Mouse (Mus musculus): Measurements from ENCODE around the gene B9d2. TPM values are rescaled to one million over a fixed set of nuclear protein-coding genes. Genes with fewer than 3 reads are reported as not detected.
"Not testable (repeated sequence)": the region's sequence is repeated elsewhere in the genome, so short reads cannot be mapped to it uniquely, and the experiment has no call there.

Gene B9d2
- total RNA-seq, 2 experiments from 2014 or later = 34.5 to 36.3 TPM

DNA sequence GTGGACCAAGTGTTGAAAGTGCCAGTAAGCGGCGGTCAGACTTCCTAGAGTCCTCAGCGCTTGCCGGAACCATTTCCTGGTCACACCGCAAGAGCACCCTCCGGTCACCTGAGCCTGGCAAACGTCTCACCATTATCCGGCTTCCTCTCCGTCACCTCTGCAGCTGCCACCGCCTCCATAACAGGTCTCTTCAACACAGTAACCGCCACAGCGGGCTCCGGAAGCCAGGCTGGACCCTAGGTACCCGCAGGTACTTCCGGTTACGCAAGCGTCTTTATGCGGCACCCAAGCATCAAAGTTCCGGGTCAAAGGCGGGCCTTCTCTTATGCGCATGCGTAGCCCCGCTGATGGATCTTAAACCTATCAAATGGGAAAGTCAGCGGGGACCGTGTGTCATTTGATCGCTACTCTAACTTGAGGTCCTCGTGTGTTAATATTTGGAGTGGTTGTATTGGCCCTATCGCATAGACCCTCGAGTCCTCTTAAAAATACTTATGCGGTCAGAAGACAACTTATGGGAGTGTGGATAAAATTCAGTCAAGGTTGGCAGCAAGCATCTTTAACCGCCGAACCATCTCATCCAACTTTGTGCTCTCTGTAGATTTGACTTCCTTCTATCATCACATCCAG is 38.3 kb downstream of the B9d2 start, which contains the start of gene Ccdc97:
Ccdc97 (minus strand) TSS at position 301 of the 630 bp plus-strand sequence.
- peak; percentile 93 to 94 for DNase-seq (ENCODE audit: extremely low spot score in 1 of 2, low spot score in 2 of 2)
- intact Hi-C loops (cut with DNase I) = no loop called here

DNA sequence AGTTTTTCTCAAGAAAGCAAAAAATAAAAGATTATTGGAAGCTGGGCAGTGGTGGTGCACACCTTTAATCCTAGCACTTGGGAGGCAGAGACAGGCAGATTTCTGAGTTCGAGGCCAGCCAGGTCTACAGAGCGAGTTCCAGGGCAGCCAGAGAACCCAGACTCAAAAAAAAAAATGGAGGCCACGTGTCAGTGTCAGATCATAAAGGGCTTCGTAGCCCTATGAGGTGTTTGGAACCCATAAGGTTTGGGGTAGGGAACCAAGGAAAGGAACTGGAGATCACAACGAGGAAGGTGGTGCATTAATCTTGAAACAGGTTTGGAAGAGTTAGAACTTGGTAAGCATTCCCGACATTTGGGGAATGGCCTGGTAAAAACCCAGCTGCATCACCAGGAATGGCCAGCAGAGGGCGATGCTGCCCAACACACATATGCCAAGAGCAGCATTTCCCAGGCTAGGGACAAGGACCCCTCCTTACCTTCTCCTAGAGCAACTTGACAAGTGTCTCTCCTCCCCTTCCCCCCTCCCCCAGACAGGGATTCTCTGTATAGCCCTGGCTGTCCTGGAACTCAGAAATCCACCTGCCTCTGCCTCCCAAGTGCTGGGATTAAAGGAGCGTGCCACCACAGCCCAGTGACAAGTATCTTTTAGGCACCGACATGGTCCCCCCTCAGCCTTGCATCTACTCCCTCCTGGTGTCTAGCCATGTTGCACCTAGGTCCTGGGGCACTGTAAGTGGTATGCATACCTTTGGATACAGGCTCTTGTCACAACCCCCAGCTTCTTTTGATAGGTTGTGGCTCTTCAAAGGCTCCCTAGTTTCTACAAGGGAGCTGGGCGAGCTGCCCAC is 39.4 kb downstream of the B9d2 start:
- intact Hi-C loops (cut with DNase I) = no loop called here
- DNase-seq (ENCODE audit: extremely low spot score in 1 of 2, low spot score in 2 of 2) = peak; percentile 59 to 77

DNA sequence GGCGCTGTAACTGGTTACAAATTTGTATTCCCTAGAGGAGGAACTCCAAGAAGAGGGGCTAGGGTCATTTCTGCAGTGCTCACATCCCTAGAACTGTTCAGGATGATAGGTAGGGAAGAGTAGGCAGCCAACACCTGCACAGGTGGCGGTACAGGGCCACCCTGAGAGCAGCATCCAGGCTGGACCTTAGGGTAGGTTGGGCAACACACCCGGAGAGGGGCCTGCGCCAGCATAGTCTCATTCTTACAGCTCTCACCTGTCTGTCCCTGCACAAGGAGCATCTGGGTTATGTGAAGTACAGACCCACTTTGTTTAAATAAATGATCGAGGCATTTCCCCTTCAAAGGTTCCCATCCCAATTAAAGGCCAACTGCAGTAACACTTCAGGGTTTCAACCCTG is 40.2 kb downstream of the B9d2 start:
- intact Hi-C loops (cut with DNase I) = no loop called here
- no peak for DNase-seq (ENCODE audit: extremely low spot score in 1 of 2, low spot score in 2 of 2)

- DNase-seq (ENCODE audit: extremely low spot score in 1 of 2, low spot score in 2 of 2); intact Hi-C loops (cut with DNase I): not testable (repeated sequence)
These were observed 41.2 kb downstream of the B9d2 start for GRCm38 (mm10) chr7:25721776-25722175.

DNA sequence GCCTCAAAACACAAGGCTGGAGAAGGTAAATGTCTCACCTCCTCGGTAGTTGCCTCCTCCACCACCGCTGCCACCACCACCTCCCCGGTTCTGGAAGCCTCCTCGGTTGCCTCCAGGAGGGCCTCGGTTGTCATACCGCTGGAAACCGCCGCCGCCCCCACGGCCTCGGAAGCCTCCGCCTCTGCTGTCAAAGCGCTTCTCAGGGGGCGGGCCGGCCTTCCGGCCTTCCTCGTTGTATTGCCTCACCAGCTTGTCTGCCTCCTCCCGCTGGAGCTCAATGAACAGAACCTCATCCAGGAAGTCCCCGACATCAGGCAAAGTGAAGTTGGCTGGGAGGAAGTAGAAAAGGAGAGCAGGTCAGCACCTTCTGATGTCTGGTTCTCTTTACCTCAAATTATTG is 45.3 kb downstream of the B9d2 start:
- DNase-seq (ENCODE audit: extremely low spot score in 1 of 2, low spot score in 2 of 2) = peak in 1 of 2 experiments; percentile 50
- intact Hi-C loops (cut with DNase I) = no loop called here

DNA sequence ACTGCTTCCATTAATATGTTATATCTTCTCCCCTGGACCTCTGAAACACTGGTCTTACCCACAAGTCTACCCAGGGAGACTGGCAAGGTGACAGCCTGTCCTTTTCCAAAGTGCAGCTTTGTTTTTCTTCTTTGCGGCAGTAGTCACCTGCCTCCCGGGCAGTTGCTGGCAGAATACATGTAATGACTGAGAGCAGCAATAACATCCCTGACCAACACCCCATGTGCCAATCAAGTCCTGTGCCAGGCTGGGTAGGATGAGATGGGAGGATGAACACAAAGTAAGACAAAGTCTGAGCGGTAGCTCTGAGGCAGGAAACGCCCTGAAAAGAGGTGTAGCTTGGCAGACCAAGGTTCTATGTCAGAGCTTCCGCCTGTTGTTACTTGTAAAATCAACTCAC is 47.2 kb downstream of the B9d2 start:
- intact Hi-C loops (cut with DNase I) = no loop called here
- no peak for DNase-seq (ENCODE audit: extremely low spot score in 1 of 2, low spot score in 2 of 2)

- intact Hi-C loops (cut with DNase I) = no loop called here
- no peak for DNase-seq (ENCODE audit: extremely low spot score in 1 of 2, low spot score in 2 of 2)
These were observed 48.8 kb downstream of the B9d2 start for GRCm38 (mm10) chr7:25729396-25729795.

DNA sequence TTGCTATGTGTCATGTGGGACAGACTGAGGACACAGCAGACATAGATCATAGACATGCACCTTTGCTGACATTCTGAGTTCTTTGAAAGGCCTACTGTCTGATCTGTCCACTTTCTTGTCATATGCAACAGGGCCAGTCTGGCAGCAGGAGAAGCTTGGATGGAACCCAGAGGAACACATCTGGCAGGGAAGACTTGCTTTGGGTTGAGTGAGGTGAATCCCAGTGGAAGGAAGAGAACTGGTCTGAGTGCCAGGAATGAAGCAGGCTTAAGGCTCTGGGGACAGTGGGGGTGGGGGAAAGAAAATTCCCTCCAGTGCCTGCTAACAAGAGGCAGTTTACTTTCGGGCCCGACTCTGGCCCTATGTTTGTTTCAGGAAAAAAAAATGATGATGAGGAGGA is 49.3 kb downstream of the B9d2 start:
- intact Hi-C loops (cut with DNase I) = no loop called here
- DNase-seq (ENCODE audit: extremely low spot score in 1 of 2, low spot score in 2 of 2) = no peak

- intact Hi-C loops (cut with DNase I) = no loop called here
- DNase-seq (ENCODE audit: extremely low spot score in 1 of 2, low spot score in 2 of 2) = no peak
These were observed 50.9 kb downstream of the B9d2 start for GRCm38 (mm10) chr7:25731294-25732055.

GRCm38 (mm10) chr7:25734991-25735390 is 54.4 kb downstream of the B9d2 start:
- intact Hi-C loops (cut with DNase I) = no loop called here
- DNase-seq (ENCODE audit: extremely low spot score in 1 of 2, low spot score in 2 of 2) = no peak

Other genes starting within 250 kb of the B9d2 start
- gene Ceacam1, start 203.2 kb upstream of the B9d2 start, total RNA-seq (2021) = 1 to 10 TPM; 1.1 to 1.8 TPM
- gene Ceacam2, start 140.9 kb upstream of the B9d2 start, total RNA-seq (2021) = under 1 TPM in 1 of 2 experiments, not detected in 1; 0.34 TPM
- under 1 TPM in 1 of 2 experiments, not detected in 1; 0.64 TPM for gene Erich4, start 64.9 kb upstream of the B9d2 start, total RNA-seq (2021)
- gene Dmac2, start 61.4 kb upstream of the B9d2 start, total RNA-seq (2021) = 10 to 100 TPM; 29.3 to 37.6 TPM
- gene B3gnt8, start 54.1 kb upstream of the B9d2 start, total RNA-seq (2021) = 1 to 10 TPM in 1 of 2 experiments, under 1 TPM in 1; 0.69 to 1.5 TPM
- 10 to 100 TPM; 25.0 to 28.9 TPM for gene Bckdha, start 21.8 kb upstream of the B9d2 start, total RNA-seq (2021)
- gene Exosc5, start 21.6 kb upstream of the B9d2 start, total RNA-seq (2021) = 10 to 100 TPM; 21.8 to 22.0 TPM
- 10 to 100 TPM; 53.6 to 67.6 TPM for gene Tmem91, start 5.6 kb upstream of the B9d2 start, total RNA-seq (2021)
- 10 to 100 TPM in 1 of 2 experiments, 1 to 10 TPM in 1; 9.7 to 12.2 TPM for gene Tgfb1, start 6.2 kb downstream of the B9d2 start, total RNA-seq (2021)
- gene Ccdc97, start 38.3 kb downstream of the B9d2 start, total RNA-seq (2021) = 10 to 100 TPM; 41.7 to 46.1 TPM
- gene Hnrnpul1, start 74.0 kb downstream of the B9d2 start, total RNA-seq (2021) = 100 to 1,000 TPM; 116 to 117 TPM
- gene Axl, start 107.9 kb downstream of the B9d2 start, total RNA-seq (2021) = 10 to 100 TPM; 29.7 to 38.5 TPM
- 1 to 10 TPM; 5.5 to 8.1 TPM for gene Cyp2s1, start 136.1 kb downstream of the B9d2 start, total RNA-seq (2021)
- gene Cyp2b10, start 216.8 kb downstream of the B9d2 start, total RNA-seq (2021) = not detected

Measured in left cerebral cortex, postnatal 10 days (tissue).